Mouse (Mus musculus) brain, embryonic 14.5 days (tissue): ENCODE results near the gene Nemp1.

Experiments
- CTCF ChIP-seq: fragments of 200-500 bp; IDR thresholded peaks from 2 replicates; pipeline ENCODE4 v1.5.1; 2012; ENCODE audit warnings: inconsistent platforms, mild to moderate bottlenecking, moderate library complexity, borderline replicate concordance; ENCODE audit not compliant: insufficient read depth, insufficient read length; ENCODE audit errors: extremely low read depth
- POLR2A ChIP-seq: fragments of 200-500 bp; IDR thresholded peaks from 2 replicates; pipeline ENCODE4 v1.6.1; 2012; ENCODE audit warnings: mild to moderate bottlenecking, inconsistent platforms, borderline replicate concordance; ENCODE audit not compliant: poor library complexity, insufficient read depth, insufficient read length, severe bottlenecking; ENCODE audit errors: extremely low read depth

- TF ChIP-seq CTCF: no peak
- no peak for TF ChIP-seq POLR2A
Measured at GRCm38 (mm10) chr10:127750136-127750777, 83.6 kb downstream of the Nemp1 start.
